Mouse (Mus musculus) liver, postnatal 0 days (tissue): Measurements from ENCODE around the gene Slco6d1.

ENCODE experiments used
- CTCF ChIP-seq: sonication (generic); IDR thresholded peaks from 2 replicates; pipeline ENCODE4 v1.5.1; 2016; ENCODE audit warnings: antibody characterized with exemption, low read depth
- EP300 ChIP-seq: IDR thresholded peaks from 2 replicates; pipeline ENCODE4 v1.6.1; 2016; ENCODE audit warnings: antibody characterized with exemption, low read depth, mild to moderate bottlenecking

GRCm38 (mm10) chr1:98522977-98523376 lies 102.1 kb downstream of the Slco6d1 start:
- TF ChIP-seq CTCF (no peak), EP300 (no peak)
